Mouse (Mus musculus): ENCODE measurements around the gene Fer1l5. TPM values are rescaled to one million over a fixed set of nuclear protein-coding genes. Genes with fewer than 3 reads are reported as not detected.

Fer1l5 gene
- polyA plus RNA-seq, 1 experiment from 2014 or later = 1.9 TPM

DNA sequence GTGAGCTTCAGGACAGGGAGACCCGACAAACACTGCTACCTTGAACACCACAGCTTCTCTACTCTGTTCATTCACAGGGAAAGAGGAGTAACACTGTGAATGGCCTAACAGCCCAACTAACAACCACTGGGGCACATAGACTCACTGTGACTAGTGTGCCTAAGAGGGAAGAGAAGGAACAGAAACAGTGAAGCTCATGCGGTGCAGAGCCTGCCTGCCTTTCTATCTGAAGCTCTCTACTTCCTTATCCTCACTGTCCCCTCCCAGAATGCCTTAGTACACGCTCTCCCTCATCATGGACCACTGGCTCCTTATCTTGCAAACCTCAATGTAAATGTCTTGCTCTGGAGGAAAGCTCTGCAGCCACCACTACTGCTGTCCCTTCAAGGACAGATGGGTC, 65.1 kb downstream of the Fer1l5 start:
- Histone ChIP-seq H3K9me3 (replicated peaks) (no peaks in the 10 kb centered on the region), H3K27me3 (ENCODE audit: low read depth, poor library complexity, severe bottlenecking) (no peaks in the 10 kb centered on the region), H3K4me3 (no peak overlapping the region), H3K27ac (replicated peaks) (no peak overlapping the region), H3K4me1 (no peaks in the 10 kb centered on the region), H3K36me3 (peaks cover 96% of the 10 kb centered on the region)
- WGBS = 91% methylated on average over 3 of the region's 3 CpGs
- no peak for DNase-seq (ENCODE audit: low spot score)

DNA sequence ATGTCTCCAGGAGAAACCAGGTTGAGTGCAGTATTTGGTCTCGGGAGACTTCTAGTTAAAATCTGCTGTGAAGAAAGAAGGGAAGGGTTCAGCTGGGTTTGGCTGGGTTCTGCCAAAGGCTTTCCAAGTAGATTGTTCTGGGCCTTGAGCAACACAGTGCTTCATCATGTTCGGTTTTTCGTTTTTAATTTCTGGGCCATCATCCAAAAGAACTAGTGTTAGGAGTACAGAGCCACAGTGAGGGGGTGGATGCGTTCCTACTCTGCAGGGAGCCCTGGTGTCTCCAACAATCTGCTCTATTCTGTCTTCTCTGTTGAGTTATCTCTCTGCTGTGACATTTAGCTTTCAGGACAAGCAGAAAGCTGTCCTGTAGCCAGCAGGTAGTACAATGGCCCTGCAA, 69.0 kb downstream of the Fer1l5 start:
- 94% methylated on average over 4 of the region's 4 CpGs for WGBS
- no peak overlapping the region for H3K4me3 ChIP-seq
- peaks cover 68% of the 10 kb centered on the region for H3K36me3 ChIP-seq
- peaks cover 11% of the 10 kb centered on the region for H3K4me1 ChIP-seq
- no peak for DNase-seq (ENCODE audit: low spot score)
- H3K27ac ChIP-seq (replicated peaks) = no peak overlapping the region
- H3K9me3 ChIP-seq (replicated peaks) = no peaks in the 10 kb centered on the region
- H3K27me3 ChIP-seq (ENCODE audit: low read depth, poor library complexity, severe bottlenecking) = no peaks in the 10 kb centered on the region

GRCm38 (mm10) chr1:36444471-36445464, 72.7 kb downstream of the Fer1l5 start, which contains the start of gene Lman2l:
Gene Lman2l (minus strand): TSS chr1:36445271.
- no peaks in the 10 kb centered on the region for H3K27me3 ChIP-seq (ENCODE audit: low read depth, poor library complexity, severe bottlenecking)
- H3K9me3 ChIP-seq (replicated peaks) = no peaks in the 10 kb centered on the region
- H3K36me3 ChIP-seq = peaks cover 32% of the 10 kb centered on the region
- H3K4me3 ChIP-seq = peak within 1 kb of the TSS; percentile 89
- H3K4me1 ChIP-seq = peaks cover 11% of the 10 kb centered on the region
- peak; percentile 98 for DNase-seq (ENCODE audit: low spot score)
- 1% methylated on average over 57 of the region's 57 CpGs for WGBS
- H3K27ac ChIP-seq (replicated peaks) = peak within 1 kb of the TSS; percentile 94

DNA sequence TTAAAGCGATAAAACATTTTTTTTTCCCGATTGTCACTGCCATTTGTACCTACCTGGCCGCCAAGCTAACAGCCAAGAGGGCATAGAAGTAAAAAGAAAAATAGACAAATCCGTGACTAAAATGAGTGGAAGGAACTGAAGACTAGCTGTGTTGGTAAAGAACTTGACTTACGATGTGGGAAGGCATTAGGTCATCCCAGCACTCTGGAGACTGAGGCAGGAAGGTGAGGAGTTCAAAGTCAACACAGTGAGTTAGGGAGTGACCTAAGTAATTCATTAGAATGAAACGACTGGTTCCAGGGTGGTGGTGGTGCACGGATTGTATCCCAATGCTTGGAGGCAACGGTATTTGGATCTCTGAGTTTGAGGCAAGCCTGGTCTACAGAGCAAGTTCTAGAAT, 73.4 kb downstream of the Fer1l5 start:
- peaks cover 27% of the 10 kb centered on the region for H3K36me3 ChIP-seq
- H3K4me3 ChIP-seq = peak overlapping the region; percentile 89
- no peaks in the 10 kb centered on the region for H3K27me3 ChIP-seq (ENCODE audit: low read depth, poor library complexity, severe bottlenecking)
- no peak for DNase-seq (ENCODE audit: low spot score)
- no peaks in the 10 kb centered on the region for H3K9me3 ChIP-seq (replicated peaks)
- peaks cover 11% of the 10 kb centered on the region for H3K4me1 ChIP-seq
- H3K27ac ChIP-seq (replicated peaks) = peak overlapping the region; percentile 69
- WGBS = 48% methylated on average over 8 of the region's 8 CpGs

DNA sequence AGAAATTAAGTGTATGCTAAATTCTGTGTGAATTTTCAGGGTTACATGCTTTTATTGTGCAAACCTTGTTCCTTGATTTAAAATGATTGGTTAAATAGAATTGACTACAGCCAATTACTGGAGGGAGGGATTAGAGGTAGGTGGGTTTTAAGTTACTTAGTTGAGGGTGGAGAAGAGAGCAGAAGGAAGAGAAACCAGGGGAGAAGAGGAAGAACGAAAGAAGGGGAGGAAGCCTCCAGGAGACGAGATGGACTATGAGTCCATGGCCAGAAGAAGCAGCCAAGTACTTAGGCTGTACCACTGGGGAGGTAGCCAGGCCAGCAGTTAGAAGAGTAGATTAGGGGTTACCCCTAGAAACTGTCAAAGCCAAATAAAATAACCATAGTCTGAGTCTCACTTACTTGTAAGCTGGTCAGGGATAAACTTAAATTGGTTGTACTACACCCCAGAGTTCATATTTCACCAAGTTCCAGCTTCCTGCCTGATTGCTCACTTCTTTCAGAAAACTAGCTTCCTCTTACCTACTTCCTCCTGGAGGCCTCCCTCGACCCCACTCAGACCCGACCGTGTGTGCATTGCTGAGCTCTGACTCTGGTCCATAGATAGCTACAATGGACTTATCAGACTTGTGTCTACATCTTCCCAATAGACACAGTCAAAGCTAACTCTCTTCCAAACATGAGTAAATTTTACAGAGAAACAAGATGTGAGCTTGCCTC, 74.2 kb downstream of the Fer1l5 start:
- Histone ChIP-seq H3K4me3 (no peak overlapping the region), H3K27ac (replicated peaks) (no peak overlapping the region), H3K36me3 (peaks cover 21% of the 10 kb centered on the region), H3K9me3 (replicated peaks) (no peaks in the 10 kb centered on the region), H3K27me3 (ENCODE audit: low read depth, poor library complexity, severe bottlenecking) (no peaks in the 10 kb centered on the region), H3K4me1 (peaks cover 11% of the 10 kb centered on the region)
- WGBS = 91% methylated on average over 5 of the region's 5 CpGs
- DNase-seq (ENCODE audit: low spot score) = no peak

DNA sequence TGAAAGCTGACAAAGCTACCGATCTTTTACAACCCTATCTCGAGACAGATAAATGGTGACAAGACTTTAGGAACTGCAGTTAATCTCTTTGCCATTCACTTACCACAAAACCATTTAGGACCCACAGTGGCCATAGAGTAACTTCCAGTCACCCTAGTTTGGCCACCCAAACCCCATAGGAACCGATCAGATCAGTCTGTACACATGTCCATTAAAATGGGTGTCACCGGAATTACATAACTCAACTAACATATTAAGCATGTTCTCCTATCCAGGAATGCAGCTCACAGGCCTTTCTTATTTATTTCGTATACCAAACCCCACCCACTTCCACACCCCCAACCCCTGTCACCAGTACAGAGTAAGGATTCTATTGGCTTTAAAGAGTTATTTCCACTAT, 74.8 kb downstream of the Fer1l5 start:
- Histone ChIP-seq H3K27ac (replicated peaks) (no peak overlapping the region), H3K4me1 (peaks cover 11% of the 10 kb centered on the region), H3K27me3 (ENCODE audit: low read depth, poor library complexity, severe bottlenecking) (no peaks in the 10 kb centered on the region), H3K9me3 (replicated peaks) (no peaks in the 10 kb centered on the region), H3K4me3 (no peak overlapping the region), H3K36me3 (peaks cover 15% of the 10 kb centered on the region)
- WGBS = 89% methylated on average over 5 of the region's 5 CpGs
- DNase-seq (ENCODE audit: low spot score) = no peak

DNA sequence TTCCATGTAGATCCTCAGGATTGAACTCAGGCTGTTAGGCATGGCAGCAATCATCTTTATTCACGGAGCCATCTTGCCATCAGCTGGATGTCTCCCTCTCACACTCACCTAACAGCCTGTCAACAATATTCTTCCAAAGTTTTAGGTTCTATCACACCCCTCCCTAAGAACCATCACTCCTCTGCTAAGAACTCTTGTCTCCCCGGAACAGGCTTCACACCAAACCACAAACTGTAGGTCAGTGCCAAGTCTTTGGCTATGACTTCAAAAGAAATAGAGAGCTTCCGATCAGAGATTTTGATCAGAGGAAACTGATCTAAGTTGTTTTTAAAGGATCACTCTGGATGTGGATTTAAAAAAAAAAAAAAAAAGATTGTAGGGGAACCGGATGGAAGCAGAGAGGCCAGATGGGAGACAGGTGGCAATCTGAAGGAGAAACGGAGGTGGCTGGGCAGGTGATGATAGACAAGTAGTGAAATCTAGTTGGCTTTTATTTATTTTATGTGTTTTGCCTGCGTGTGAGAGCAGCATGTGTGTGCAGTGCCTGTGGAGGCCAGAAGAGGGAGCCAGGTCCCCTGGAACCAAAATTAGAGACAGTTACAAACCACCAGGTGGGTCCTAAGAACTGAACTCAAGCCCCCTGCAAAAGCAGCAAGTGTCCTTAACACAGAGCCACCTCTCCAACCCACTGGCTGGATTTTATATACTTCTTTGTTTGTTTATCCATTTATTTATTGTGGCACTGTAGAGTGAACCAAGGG, 82.1 kb downstream of the Fer1l5 start:
- Histone ChIP-seq H3K36me3 (no peaks in the 10 kb centered on the region), H3K27me3 (ENCODE audit: low read depth, poor library complexity, severe bottlenecking) (no peaks in the 10 kb centered on the region), H3K4me3 (no peak overlapping the region), H3K9me3 (replicated peaks) (no peaks in the 10 kb centered on the region), H3K27ac (replicated peaks) (no peak overlapping the region), H3K4me1 (no peaks in the 10 kb centered on the region)
- WGBS = 87% methylated on average over 6 of the region's 6 CpGs
- no peak for DNase-seq (ENCODE audit: low spot score)

- no peak for DNase-seq (ENCODE audit: low spot score)
- WGBS = 50% methylated on average over 7 of the region's 7 CpGs
- Histone ChIP-seq H3K27ac (replicated peaks) (no peak overlapping the region), H3K4me3 (no peak overlapping the region), H3K4me1 (no peaks in the 10 kb centered on the region), H3K36me3 (no peaks in the 10 kb centered on the region), H3K9me3 (replicated peaks) (no peaks in the 10 kb centered on the region), H3K27me3 (ENCODE audit: low read depth, poor library complexity, severe bottlenecking) (no peaks in the 10 kb centered on the region)
These were observed 85.4 kb downstream of the Fer1l5 start for GRCm38 (mm10) chr1:36457388-36458014.

- H3K27ac ChIP-seq (replicated peaks) = no peak overlapping the region
- WGBS = 86% methylated on average over 5 of the region's 5 CpGs
- no peak for DNase-seq (ENCODE audit: low spot score)
- no peaks in the 10 kb centered on the region for H3K4me1 ChIP-seq
- H3K27me3 ChIP-seq (ENCODE audit: low read depth, poor library complexity, severe bottlenecking) = no peaks in the 10 kb centered on the region
- H3K9me3 ChIP-seq (replicated peaks) = no peaks in the 10 kb centered on the region
- H3K4me3 ChIP-seq = no peak overlapping the region
- H3K36me3 ChIP-seq = no peaks in the 10 kb centered on the region
These were observed 86.1 kb downstream of the Fer1l5 start for GRCm38 (mm10) chr1:36458169-36458568.

DNA sequence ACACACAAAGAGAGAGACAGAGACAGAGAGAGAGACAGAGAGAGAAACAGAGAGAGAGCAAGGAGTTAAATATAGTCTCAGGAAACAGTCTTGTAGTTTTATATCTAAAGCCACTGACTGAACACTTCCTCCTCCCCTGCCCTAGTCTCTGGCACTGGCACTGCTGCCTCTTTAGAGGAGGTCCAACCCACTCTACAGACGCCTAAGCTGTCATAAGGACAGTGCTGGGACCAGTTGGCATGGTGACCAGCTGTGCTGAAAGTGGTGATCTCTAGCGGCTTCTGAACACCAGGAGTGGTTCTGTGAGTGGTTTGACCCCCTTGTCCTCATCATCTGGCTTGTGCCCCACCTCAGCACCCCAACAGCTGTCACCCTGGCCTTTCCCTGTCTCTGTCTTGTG, 89.7 kb downstream of the Fer1l5 start:
- H3K27ac ChIP-seq (replicated peaks) = no peak overlapping the region
- 0 out of 2 replicates have a peak, but pooled peaks cover 4% of the 10 kb centered on the region for H3K27me3 ChIP-seq (ENCODE audit: low read depth, poor library complexity, severe bottlenecking)
- 42% methylated on average over 2 of the region's 2 CpGs for WGBS
- H3K4me1 ChIP-seq = no peaks in the 10 kb centered on the region
- no peak overlapping the region for H3K4me3 ChIP-seq
- DNase-seq (ENCODE audit: low spot score) = no peak
- no peaks in the 10 kb centered on the region for H3K9me3 ChIP-seq (replicated peaks)
- H3K36me3 ChIP-seq = no peaks in the 10 kb centered on the region

DNA sequence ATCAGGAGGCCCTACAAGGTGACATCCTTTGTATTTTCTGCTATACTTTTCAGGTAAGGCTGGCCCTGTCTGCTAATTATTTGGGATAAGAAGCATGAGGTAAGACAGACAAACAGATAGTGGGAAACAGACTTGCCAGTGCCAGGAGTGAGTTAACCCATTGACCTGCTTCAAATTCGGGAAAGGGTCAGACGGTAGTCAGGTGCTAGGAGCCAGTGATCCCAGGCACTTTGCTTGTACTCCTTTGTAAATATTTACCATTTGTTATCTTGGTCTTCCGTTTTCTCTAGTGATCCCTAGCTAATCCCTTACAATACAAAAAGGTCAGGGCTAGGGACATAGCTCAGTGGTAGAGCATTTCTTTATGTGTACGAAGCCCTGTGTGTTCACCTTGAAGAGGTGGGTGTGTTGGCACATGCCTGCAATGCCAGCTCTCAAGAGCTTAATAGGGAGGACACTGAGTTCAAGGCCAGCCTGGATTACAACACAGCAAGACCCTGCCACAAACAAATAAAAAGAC, 93.6 kb downstream of the Fer1l5 start:
- H3K4me1 ChIP-seq = peaks cover 5% of the 10 kb centered on the region
- H3K9me3 ChIP-seq (replicated peaks) = no peaks in the 10 kb centered on the region
- H3K27me3 ChIP-seq (ENCODE audit: low read depth, poor library complexity, severe bottlenecking) = peaks cover 20% of the 10 kb centered on the region
- H3K4me3 ChIP-seq = no peak overlapping the region
- no peaks in the 10 kb centered on the region for H3K36me3 ChIP-seq
- no peak for DNase-seq (ENCODE audit: low spot score)
- H3K27ac ChIP-seq (replicated peaks) = no peak overlapping the region
- 74% methylated on average over 4 of the region's 4 CpGs for whole genome bisulfite sequencing

- H3K27ac ChIP-seq (replicated peaks) = no peak overlapping the region
- H3K36me3 ChIP-seq = no peaks in the 10 kb centered on the region
- 48% methylated on average over 5 of the region's 5 CpGs for WGBS
- peaks cover 24% of the 10 kb centered on the region for H3K27me3 ChIP-seq (ENCODE audit: low read depth, poor library complexity, severe bottlenecking)
- no peak for DNase-seq (ENCODE audit: low spot score)
- H3K9me3 ChIP-seq (replicated peaks) = no peaks in the 10 kb centered on the region
- no peak overlapping the region for H3K4me3 ChIP-seq
- H3K4me1 ChIP-seq = peaks cover 22% of the 10 kb centered on the region
These were observed 95.4 kb downstream of the Fer1l5 start for GRCm38 (mm10) chr1:36467446-36467845.
